Mouse (Mus musculus) limb, embryonic 11.5 days (tissue): ENCODE measurements around the gene Hadh. TPM values are rescaled to one million over a fixed set of nuclear protein-coding genes. Genes with fewer than 3 reads are reported as not detected.

Experiments used
- ATAC-seq: fragments of 200-750 bp; cut with Nextera tagmentation; 2 replicates; pipeline ENCODE4 v1.8.0; 2017; ENCODE audit warnings: low read depth; ENCODE audit not compliant: insufficient number of reproducible peaks, low FRiP score, low TSS enrichment
- DNase-seq: peaks from one replicate; pipeline ENCODE4 v3.0.0-alpha.2; 2015; ENCODE audit warnings: low spot score
- H3K27ac ChIP-seq: fragments of 300-500 bp; sonication (generic); replicated peaks from 2 replicates; pipeline ENCODE4 v1.5.1; 2014; ENCODE audit warnings: low read depth, mild to moderate bottlenecking, low read length
- H3K27me3 ChIP-seq: fragments of 300-500 bp; sonication (generic); 2 replicates; pipeline ENCODE4 v1.6.1; 2014; ENCODE audit warnings: mild to moderate bottlenecking, low read length, mixed read lengths; ENCODE audit not compliant: control insufficient read depth, insufficient read depth
- H3K36me3 ChIP-seq: fragments of 300-500 bp; sonication (generic); 2 replicates; pipeline ENCODE4 v1.6.1; 2014; ENCODE audit warnings: mild to moderate bottlenecking, low read length, moderate library complexity, mixed read lengths; ENCODE audit not compliant: control insufficient read depth, insufficient read depth
- H3K4me1 ChIP-seq: fragments of 300-500 bp; sonication (generic); 2 replicates; pipeline ENCODE4 v1.6.1; 2014; ENCODE audit warnings: low read length, mixed read lengths; ENCODE audit not compliant: control insufficient read depth, insufficient read depth
- H3K4me2 ChIP-seq: fragments of 300-500 bp; sonication (generic); 2 replicates; pipeline ENCODE4 v1.6.1; 2014; ENCODE audit warnings: low read depth, mild to moderate bottlenecking, moderate library complexity; ENCODE audit not compliant: severe bottlenecking
- H3K4me3 ChIP-seq: fragments of 300-500 bp; sonication (generic); 2 replicates; pipeline ENCODE4 v1.5.1; 2014; ENCODE audit warnings: low read depth, low read length
- H3K9ac ChIP-seq: fragments of 300-500 bp; sonication (generic); 2 replicates; pipeline ENCODE4 v1.6.1; 2014; ENCODE audit warnings: mild to moderate bottlenecking, low read length
- H3K9me3 ChIP-seq: fragments of 300-500 bp; sonication (generic); 2 replicates; pipeline ENCODE4 v1.6.1; 2016; ENCODE audit warnings: low read length; ENCODE audit not compliant: control insufficient read depth
- WGBS: fragments of 180-500 bp; shearing (Covaris S2); extraction: QIAGEN DNeasy Blood & Tissue Kit; methylation state at CpG from one replicate; pipeline ENCODE4 v1.1.7; 2014; 5-methylcytosine and 5-hydroxymethylcytosine counted together
- polyA plus RNA-seq: library from polyadenylated mRNA; unstranded; fragments of >200 nt; fragmentation: Nextera tagmentation; extraction: Ambion mirVana; gene quantifications from 2 replicates; pipeline ENCODE4 v1.2.1, GENCODE M21; 2014

Gene Hadh
- polyA plus RNA-seq, 1 experiment from 2014 or later = 114 TPM

DNA sequence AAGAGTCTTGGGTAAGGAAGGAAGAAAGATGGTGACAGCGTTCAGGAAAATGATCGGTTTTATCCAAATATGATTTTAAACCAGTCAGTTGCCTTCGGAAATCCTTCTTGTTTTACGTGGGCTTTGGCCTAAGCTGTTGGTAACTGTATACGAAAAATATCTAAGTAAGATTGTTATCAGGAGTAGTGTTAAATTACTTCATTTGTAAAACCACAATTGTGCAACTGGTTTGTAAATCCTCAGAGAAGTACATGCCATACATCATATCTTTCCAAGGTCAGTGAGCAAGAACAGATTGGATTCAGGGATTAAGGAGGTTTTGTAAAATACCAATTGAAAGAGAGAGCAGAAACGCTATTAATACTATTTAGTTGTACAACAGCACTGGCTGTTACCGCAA, 34.4 kb upstream of the Hadh start:
- Histone ChIP-seq H3K4me3 (no peak overlapping the region), H3K27ac (no peak overlapping the region), H3K27me3 (no peaks in the 10 kb centered on the region), H3K4me1 (no peaks in the 10 kb centered on the region), H3K9ac (no peak overlapping the region), H3K36me3 (no peaks in the 10 kb centered on the region), H3K9me3 (0 out of 2 replicates have a peak, but pooled peaks cover 2% of the 10 kb centered on the region), H3K4me2 (no peak overlapping the region)
- DNase-seq (no peak), ATAC-seq (no peak)
- 88% methylated on average over 7 of the region's 7 CpGs for WGBS

DNA sequence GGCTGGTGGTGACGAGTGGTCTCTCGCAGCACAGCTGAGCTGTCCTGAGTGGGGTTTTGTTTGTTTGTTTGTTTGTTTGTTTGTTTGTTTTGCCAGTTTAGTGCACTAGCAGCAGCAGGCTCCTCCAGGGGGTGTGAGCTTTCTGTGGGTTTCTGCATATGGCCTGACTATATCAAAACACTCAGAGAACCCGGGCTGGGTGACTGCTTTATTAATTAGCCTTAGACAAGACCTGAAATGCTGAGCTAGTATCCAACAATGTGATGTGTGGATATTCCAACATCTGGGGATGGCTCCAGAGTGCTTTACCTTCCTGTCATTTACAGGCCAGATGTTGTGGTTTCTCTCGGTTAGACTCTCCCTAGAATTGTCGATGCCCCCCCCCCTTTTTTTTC, 31.4 kb upstream of the Hadh start:
- no peaks in the 10 kb centered on the region for H3K9me3 ChIP-seq
- no peaks in the 10 kb centered on the region for H3K36me3 ChIP-seq
- WGBS = 20% methylated on average over 5 of the region's 5 CpGs
- H3K4me1 ChIP-seq = 0 out of 2 replicates have a peak, but pooled peaks cover under 1% of the 10 kb centered on the region
- DNase-seq (no peak), ATAC-seq (no peak)
- no peaks in the 10 kb centered on the region for H3K27me3 ChIP-seq
- H3K9ac ChIP-seq = no peak overlapping the region; the same call in 1 of the 2 replicates
- peak overlapping the region; percentile 89 for H3K4me2 ChIP-seq
- H3K27ac ChIP-seq = no peak overlapping the region
- H3K4me3 ChIP-seq = peak overlapping the region; percentile 65

DNA sequence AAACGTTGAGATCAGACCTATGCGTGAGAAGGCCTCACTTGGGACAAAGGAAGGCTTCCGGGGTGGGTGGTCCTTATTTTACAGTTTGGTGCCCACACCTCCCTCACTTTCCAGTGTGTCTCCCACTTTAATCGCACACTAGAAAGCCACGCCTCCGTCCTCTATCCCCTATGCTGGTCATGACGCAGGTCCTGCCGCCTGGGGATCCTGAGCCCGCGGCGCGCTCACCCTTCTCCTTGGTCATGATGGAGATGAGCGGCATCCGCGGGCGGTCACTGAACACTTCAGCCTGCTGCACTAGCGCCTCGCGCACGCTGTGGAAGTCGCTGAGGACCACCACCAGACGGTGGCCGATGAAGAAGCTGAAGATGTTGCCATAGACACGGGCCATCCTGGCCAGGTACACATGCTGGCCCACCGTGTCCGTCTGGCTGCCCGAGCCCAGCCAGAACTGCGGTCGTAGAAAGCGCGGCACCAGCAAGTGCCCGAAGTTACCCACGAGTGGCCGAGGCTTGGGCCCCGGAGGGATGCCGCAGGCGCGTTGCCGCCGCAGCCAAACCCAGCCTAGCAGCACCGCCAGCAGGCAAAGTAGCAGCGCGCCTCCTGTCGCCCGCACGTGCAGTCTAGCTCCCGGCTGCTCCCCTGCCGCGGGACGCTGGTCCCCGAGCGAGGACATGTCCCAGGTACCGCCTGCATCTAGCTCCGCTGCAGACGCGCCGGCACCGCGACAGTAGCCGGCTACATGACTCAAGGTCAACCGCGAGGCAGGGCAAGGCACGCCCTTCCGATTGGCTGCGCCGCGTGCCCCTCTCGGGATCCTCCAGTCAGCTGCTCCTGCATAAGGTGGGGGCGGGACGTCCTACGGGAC, 30.8 kb upstream of the Hadh start, which contains the start of gene Cyp2u1:
Cyp2u1 (minus strand) TSS at position 776 of the 868 bp plus-strand sequence.
- peak within 1 kb of the TSS; percentile 89 for H3K4me2 ChIP-seq
- peak; percentile 94 for ATAC-seq
- peak; percentile 90 for DNase-seq
- H3K36me3 ChIP-seq = no peaks in the 10 kb centered on the region
- H3K27me3 ChIP-seq = no peaks in the 10 kb centered on the region
- H3K4me1 ChIP-seq = 0 out of 2 replicates have a peak, but pooled peaks cover 6% of the 10 kb centered on the region
- H3K4me3 ChIP-seq = peak within 1 kb of the TSS; percentile 65
- H3K27ac ChIP-seq = no peak within 1 kb of the TSS
- peak within 1 kb of the TSS; percentile 28 for H3K9ac ChIP-seq
- under 1% methylated on average over 71 of the region's 71 CpGs for WGBS
- no peaks in the 10 kb centered on the region for H3K9me3 ChIP-seq

DNA sequence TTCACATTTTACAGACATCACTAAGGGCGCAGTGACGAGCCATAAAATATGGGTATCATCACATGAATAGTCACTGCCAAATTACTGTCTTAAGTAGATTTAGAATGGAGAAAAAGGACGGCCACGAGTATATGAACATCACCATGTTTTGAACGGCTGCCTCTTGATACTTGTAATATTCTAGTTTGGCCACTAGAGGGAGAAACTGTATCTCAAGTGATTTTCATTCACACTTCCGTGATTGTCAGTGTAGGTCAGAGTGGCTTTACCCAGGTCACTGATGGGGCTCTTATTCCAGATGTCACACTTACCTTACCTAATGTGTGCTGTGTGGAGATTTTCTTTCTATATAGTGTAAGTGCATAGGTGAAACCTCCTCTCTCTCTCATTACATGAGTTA, 28.0 kb upstream of the Hadh start:
- H3K9me3 ChIP-seq = no peaks in the 10 kb centered on the region
- H3K4me1 ChIP-seq = 0 out of 2 replicates have a peak, but pooled peaks cover 7% of the 10 kb centered on the region
- H3K9ac ChIP-seq = no peak overlapping the region
- WGBS = 11% methylated on average over 6 of the region's 6 CpGs
- H3K36me3 ChIP-seq = no peaks in the 10 kb centered on the region
- H3K4me2 ChIP-seq = no peak overlapping the region
- H3K27ac ChIP-seq = no peak overlapping the region
- DNase-seq (peak; percentile 21), ATAC-seq (no peak)
- no peaks in the 10 kb centered on the region for H3K27me3 ChIP-seq
- H3K4me3 ChIP-seq = no peak overlapping the region

DNA sequence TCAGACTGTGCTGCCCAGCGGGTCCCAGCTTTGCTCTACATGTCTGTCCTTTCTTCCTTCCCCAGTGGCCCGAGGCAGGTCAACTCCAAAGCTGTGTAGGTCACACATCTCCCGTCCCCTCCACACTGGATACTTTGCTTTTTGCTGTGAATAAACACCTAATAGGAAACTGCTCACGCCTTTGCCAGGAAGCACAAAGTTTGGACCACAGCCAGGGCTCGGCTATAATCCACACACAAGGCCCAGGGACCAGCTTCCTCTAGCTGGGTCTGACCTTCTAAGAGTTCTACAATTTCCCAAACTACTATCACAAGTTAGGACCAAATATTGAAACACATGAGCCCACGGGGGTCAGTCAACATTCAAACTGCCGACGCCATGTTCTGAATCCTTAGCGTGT, 27.2 kb upstream of the Hadh start:
- ATAC-seq (no peak), DNase-seq (no peak)
- Histone ChIP-seq H3K9ac (no peak overlapping the region), H3K27ac (no peak overlapping the region), H3K36me3 (no peaks in the 10 kb centered on the region), H3K9me3 (no peaks in the 10 kb centered on the region), H3K4me1 (0 out of 2 replicates have a peak, but pooled peaks cover 7% of the 10 kb centered on the region), H3K4me3 (no peak overlapping the region), H3K4me2 (no peak overlapping the region), H3K27me3 (no peaks in the 10 kb centered on the region)
- WGBS = 90% methylated on average over 9 of the region's 9 CpGs

DNA sequence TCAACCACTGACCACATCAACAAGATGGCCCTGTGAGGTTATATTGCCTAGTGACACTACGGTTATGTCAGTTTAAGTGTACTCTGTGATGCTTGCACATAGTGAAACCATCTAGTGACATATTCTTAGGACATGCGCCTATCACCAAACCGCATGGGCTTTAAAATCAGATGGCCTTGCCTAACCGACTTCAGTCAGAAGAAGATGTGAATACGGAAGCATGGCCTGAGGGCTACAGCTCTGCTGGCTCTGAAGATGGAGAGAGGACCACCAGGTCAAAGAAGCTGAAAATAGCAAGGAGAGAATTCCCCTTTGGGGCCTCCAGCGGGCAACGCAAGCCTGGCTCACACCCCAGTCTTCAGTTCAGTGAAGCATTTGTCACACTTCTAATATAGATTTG, 25.0 kb upstream of the Hadh start:
- H3K9ac ChIP-seq = no peak overlapping the region
- 90% methylated on average over 7 of the region's 7 CpGs for WGBS
- DNase-seq (no peak), ATAC-seq (no peak)
- H3K27me3 ChIP-seq = no peaks in the 10 kb centered on the region
- no peak overlapping the region for H3K4me2 ChIP-seq
- no peak overlapping the region for H3K27ac ChIP-seq
- H3K4me1 ChIP-seq = 0 out of 2 replicates have a peak, but pooled peaks cover 7% of the 10 kb centered on the region
- H3K4me3 ChIP-seq = no peak overlapping the region
- no peaks in the 10 kb centered on the region for H3K36me3 ChIP-seq
- no peaks in the 10 kb centered on the region for H3K9me3 ChIP-seq

DNA sequence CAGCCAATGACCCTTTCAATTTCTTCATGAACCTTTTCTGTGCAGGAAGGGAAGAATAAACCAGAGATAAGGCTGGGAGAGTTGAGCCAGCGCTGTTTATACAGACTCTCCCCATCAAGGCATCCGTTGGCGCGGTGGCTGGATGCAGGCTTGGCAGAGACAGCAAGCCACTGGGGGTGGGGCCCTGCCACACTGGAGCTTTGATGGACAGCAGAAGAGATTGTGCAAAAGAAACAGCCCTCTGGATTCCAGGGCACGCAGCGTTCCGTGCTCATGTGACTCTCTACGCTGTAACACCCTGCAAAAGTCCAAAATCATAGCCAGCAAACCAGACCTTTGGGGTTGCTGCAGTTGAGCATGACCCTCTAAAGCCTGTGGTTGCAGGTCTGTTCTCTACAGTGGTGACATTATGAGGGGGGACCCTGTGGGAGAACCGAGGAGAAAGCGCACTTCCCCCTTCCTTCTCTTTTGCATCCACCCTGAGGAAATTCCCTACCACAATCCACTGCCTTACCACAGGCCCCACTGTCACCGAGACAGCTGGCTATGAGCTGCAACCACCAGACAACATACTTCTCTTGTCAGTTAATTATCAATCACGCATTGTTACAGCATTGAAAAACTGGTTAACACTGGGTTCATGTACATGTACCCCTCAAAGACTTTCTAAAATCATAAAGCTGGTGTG, 23.8 kb upstream of the Hadh start:
- H3K9me3 ChIP-seq = no peaks in the 10 kb centered on the region
- ATAC-seq = no peak
- no peak overlapping the region for H3K27ac ChIP-seq
- no peaks in the 10 kb centered on the region for H3K27me3 ChIP-seq
- H3K4me1 ChIP-seq = 0 out of 2 replicates have a peak, but pooled peaks cover 7% of the 10 kb centered on the region
- WGBS = 89% methylated on average over 12 of the region's 12 CpGs
- H3K4me3 ChIP-seq = no peak overlapping the region
- no peak for DNase-seq
- H3K36me3 ChIP-seq = no peaks in the 10 kb centered on the region
- H3K4me2 ChIP-seq = no peak overlapping the region
- no peak overlapping the region for H3K9ac ChIP-seq

DNA sequence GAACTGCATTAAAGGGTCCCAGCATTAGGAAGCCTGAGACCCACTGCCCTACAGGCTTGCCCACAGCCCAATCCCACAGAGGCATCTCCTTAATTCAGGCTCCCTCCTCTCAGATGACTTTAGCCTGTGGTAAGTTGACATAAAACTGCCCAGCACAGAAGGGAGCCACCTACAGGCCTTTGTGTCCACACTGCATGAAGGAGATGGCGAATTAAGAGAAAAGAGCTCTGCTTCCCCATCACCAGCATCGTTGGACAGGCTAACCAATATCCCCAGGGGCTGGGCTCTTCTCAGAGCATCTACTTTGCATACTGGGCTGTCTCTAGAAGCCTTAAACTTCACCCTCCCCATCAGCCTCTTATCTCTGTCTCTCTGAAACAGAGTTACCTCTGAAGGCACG, 22.6 kb upstream of the Hadh start:
- WGBS = 62% methylated on average over 3 of the region's 3 CpGs

More for the DNA sequence above, 22.6 kb upstream of the Hadh start:
- Histone ChIP-seq H3K27ac (no peak overlapping the region), H3K27me3 (no peaks in the 10 kb centered on the region), H3K4me3 (no peak overlapping the region), H3K9ac (no peak overlapping the region), H3K4me2 (no peak overlapping the region), H3K9me3 (no peaks in the 10 kb centered on the region), H3K4me1 (0 out of 2 replicates have a peak, but pooled peaks cover 7% of the 10 kb centered on the region), H3K36me3 (no peaks in the 10 kb centered on the region)
- DNase-seq (no peak), ATAC-seq (no peak)
